Mouse (Mus musculus): ENCODE measurements around the gene Aplp2. TPM values are rescaled to one million over a fixed set of nuclear protein-coding genes. Genes with fewer than 3 reads are reported as not detected.

Aplp2 gene
- polyA plus RNA-seq, 1 experiment from 2014 or later, result 164 TPM

DNA sequence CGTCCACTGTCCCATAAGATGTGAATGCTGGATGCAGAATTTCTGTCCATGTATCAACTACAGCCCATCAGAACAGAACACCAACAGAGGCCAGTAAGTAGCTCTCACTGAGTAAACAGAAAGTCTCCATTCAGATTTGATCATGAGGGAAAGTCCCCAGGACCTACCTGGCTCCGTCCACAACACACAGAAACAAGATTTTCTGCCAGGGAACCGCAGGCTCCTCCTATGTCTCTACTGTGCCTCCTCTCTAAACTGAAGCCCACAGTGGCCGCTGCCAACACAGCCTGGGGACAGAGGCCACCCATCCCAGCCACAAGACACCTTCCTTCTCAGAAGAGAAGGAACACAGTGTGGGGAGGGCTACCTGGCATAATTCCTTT is 91.1 kb downstream of the Aplp2 start:
- no peak overlapping the region for H3K4me3 ChIP-seq (replicated peaks)
- no peak for DNase-seq
- 40% methylated on average over 4 of the region's 4 CpGs for WGBS (ENCODE audit: insufficient replicate concordance)
- no peak overlapping the region for H3K27ac ChIP-seq
- no peak overlapping the region for H3K9ac ChIP-seq
- H3K27me3 ChIP-seq, result no peaks in the 10 kb centered on the region; the same call in 1 of the 2 replicates
- no peaks in the 10 kb centered on the region for H3K9me3 ChIP-seq (replicated peaks)
- H3K4me2 ChIP-seq, result no peak overlapping the region
- no peaks in the 10 kb centered on the region for H3K4me1 ChIP-seq (replicated peaks)
- ATAC-seq (ENCODE audit: low read depth), result no peak
- no peaks in the 10 kb centered on the region for H3K36me3 ChIP-seq

DNA sequence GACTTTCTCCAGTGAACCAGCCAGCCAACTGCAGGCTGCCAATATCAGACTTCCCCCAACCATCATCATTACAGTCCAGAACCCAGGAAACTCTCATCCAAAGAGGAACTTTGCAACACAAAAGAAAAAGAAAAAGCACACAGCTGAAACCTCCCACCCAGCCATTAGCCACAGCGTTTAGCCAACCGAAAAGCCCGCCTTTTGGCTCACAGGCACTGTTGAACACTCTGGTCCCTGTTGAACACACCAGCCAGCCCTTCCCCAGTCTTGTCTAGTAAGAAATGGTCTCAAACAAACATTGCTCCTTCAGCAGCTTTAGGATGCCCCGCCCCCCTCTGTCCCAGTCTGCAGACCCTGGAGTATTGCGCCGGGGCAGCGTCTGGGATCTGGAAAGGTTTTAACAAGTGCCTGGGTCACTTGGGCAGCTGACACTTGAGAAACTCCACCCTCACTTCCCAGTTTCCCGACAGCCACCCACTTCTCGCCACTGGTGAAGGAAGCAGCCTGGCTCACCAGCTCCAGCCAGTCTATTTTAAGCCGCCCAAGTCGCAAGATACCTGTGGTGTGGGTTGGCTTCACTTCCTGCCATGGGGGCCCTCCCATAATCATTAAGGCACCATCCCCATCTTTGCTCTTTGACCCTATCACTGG is 91.6 kb downstream of the Aplp2 start:
- no peaks in the 10 kb centered on the region for H3K9me3 ChIP-seq (replicated peaks)
- H3K27me3 ChIP-seq, result no peaks in the 10 kb centered on the region; the same call in 1 of the 2 replicates
- ATAC-seq (ENCODE audit: low read depth) (no peak), DNase-seq (no peak)
- H3K36me3 ChIP-seq, result no peaks in the 10 kb centered on the region
- no peaks in the 10 kb centered on the region for H3K4me1 ChIP-seq (replicated peaks)
- no peak overlapping the region for H3K4me3 ChIP-seq (replicated peaks)
- 38% methylated on average over 11 of the region's 11 CpGs for WGBS (ENCODE audit: insufficient replicate concordance)
- H3K27ac ChIP-seq, result no peak overlapping the region
- no peak overlapping the region for H3K4me2 ChIP-seq
- no peak overlapping the region for H3K9ac ChIP-seq

DNA sequence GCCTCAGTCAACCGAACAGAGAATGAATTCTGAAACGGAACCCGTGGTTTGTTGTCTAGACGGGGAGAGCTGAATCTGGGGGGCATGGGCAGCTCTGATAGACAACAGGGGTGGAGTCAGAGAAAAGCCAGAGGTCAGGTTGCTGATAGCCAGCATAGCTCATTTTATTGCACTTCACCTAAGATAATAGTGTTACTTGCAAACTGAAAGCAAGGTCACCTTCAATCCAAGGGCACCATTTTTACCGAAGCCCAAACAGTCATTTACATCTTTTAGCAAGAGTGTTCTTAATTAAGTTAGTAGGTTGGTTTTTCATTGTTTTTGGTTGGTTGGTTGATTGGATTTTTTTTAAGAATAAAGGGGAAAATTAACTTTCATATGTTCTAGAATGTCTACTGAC is 92.2 kb downstream of the Aplp2 start:
- WGBS (ENCODE audit: insufficient replicate concordance), result 29% methylated on average over 5 of the region's 5 CpGs
- ATAC-seq (ENCODE audit: low read depth) (no peak), DNase-seq (no peak)
- Histone ChIP-seq H3K36me3 (no peaks in the 10 kb centered on the region), H3K4me1 (replicated peaks) (no peaks in the 10 kb centered on the region), H3K27ac (no peak overlapping the region), H3K9me3 (replicated peaks) (no peaks in the 10 kb centered on the region), H3K4me3 (replicated peaks) (no peak overlapping the region), H3K27me3 (no peaks in the 10 kb centered on the region; the same call in 1 of the 2 replicates), H3K9ac (no peak overlapping the region), H3K4me2 (no peak overlapping the region)

DNA sequence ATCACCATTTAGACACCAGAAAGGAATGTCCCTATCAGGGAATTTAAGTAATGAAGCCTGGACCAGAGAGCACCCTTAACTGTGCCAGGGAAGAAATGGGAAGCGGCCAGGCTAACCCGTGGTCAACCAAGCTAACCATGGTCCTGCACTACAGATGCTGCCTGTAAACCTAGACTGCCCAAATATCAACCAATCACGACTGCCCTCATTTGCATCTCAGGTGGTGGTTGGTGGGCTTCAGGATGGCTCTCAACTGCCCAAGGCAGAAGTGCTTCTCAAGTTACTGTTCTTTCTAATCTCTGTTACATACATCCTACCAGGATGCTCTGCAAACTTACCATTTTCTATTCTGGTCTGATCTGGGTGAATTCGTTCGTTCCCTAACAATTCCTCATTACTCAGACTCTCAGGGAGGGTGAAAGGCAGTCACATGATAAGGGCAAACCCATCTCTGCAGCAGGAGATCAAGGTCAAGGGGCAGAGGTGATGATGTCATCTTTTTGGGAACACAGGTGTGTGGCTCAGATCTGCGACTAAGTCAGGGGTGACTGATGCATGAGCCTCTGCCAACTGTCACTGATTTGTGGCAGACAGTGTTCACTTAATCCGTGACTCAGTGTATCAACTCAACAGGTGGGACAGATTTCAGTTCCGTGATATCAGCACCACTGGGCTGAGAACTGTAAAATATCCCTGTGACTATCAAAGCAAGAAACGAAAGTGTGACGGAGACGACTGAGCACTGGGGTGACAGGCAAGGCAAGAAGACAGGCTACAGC is 92.9 kb downstream of the Aplp2 start:
- Histone ChIP-seq H3K4me2 (no peak overlapping the region), H3K9me3 (replicated peaks) (no peaks in the 10 kb centered on the region), H3K27ac (no peak overlapping the region), H3K4me3 (replicated peaks) (no peak overlapping the region), H3K36me3 (no peaks in the 10 kb centered on the region), H3K9ac (no peak overlapping the region), H3K4me1 (replicated peaks) (no peaks in the 10 kb centered on the region), H3K27me3 (no peaks in the 10 kb centered on the region; the same call in 1 of the 2 replicates)
- 31% methylated on average over 11 of the region's 11 CpGs for WGBS (ENCODE audit: insufficient replicate concordance)
- ATAC-seq (ENCODE audit: low read depth), result no peak
- DNase-seq, result no peak

DNA sequence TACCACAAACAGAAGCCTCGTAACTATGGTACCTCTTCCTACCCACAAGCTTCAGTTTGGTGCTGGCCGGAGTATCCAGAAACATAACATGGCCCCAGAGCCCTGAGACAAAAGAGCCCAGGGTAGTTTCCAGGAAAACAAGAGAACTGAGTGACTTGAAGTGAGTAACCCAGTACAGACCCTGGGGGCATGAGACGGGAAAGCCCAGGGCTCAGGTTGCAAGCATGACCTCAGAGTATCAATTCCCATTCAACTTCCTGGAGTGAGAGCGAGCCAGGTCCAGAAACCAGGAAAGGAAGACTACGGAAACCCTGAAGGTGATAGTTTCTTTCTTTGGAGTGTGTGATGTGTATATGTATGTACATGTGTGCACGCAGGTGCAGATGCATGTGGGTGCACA is 94.1 kb downstream of the Aplp2 start:
- no peak overlapping the region for H3K4me3 ChIP-seq (replicated peaks)
- ATAC-seq (ENCODE audit: low read depth) (no peak), DNase-seq (no peak)
- no peaks in the 10 kb centered on the region for H3K36me3 ChIP-seq
- H3K4me1 ChIP-seq (replicated peaks), result no peaks in the 10 kb centered on the region
- no peaks in the 10 kb centered on the region for H3K9me3 ChIP-seq (replicated peaks)
- H3K27ac ChIP-seq, result no peak overlapping the region
- no peak overlapping the region for H3K9ac ChIP-seq
- no peak overlapping the region for H3K4me2 ChIP-seq
- no peaks in the 10 kb centered on the region; the same call in 1 of the 2 replicates for H3K27me3 ChIP-seq
- 72% methylated on average over 6 of the region's 6 CpGs for WGBS (ENCODE audit: insufficient replicate concordance)

DNA sequence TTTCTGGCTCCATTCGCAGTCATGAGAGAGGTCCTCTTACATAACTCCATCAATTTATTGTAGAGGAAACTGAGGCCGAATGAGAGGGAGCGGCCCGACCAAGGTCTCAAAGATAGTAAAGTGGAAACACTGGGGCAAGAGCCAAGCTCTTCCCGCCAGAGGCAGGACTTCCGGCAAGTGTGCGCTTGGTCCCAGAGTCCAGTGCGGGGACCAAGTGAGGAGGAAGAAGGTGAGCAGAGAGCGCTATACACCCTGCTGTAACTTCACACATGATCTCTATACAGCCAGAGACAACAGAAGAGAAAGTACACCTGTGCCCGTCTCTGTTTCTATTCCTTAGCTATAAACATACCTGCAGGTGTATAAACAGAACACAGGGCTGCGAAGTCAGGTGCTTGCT is 94.5 kb downstream of the Aplp2 start:
- Histone ChIP-seq H3K4me2 (no peak overlapping the region), H3K9me3 (replicated peaks) (no peaks in the 10 kb centered on the region), H3K4me1 (replicated peaks) (no peaks in the 10 kb centered on the region), H3K27me3 (no peaks in the 10 kb centered on the region; the same call in 1 of the 2 replicates), H3K4me3 (replicated peaks) (no peak overlapping the region), H3K9ac (no peak overlapping the region), H3K36me3 (no peaks in the 10 kb centered on the region), H3K27ac (no peak overlapping the region)
- DNase-seq, result no peak
- 76% methylated on average over 11 of the region's 11 CpGs for WGBS (ENCODE audit: insufficient replicate concordance)
- no peak for ATAC-seq (ENCODE audit: low read depth)

DNA sequence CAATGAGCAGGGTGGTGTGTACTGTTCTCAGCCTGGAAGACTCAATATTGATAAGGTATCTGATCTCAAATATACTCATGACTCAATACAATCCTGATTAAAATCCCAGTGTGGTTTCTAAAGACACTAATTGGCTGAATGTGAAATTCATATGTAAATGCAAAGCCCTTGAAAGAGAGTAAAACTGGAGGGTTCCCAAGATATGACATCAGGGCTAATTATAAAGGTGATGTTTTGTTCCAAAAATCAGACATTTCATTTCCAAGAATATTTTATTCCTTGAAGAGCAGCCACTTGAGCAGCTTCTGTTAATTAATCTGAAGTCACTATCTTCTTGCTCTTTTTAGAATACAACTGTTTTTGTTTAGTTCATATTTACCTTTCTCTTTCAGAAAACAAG is 96.0 kb downstream of the Aplp2 start:
- no peaks in the 10 kb centered on the region; the same call in 1 of the 2 replicates for H3K27me3 ChIP-seq
- H3K4me1 ChIP-seq (replicated peaks), result no peaks in the 10 kb centered on the region
- H3K4me3 ChIP-seq (replicated peaks), result no peak overlapping the region
- H3K27ac ChIP-seq, result no peak overlapping the region
- no peak overlapping the region for H3K9ac ChIP-seq
- ATAC-seq (ENCODE audit: low read depth) (no peak), DNase-seq (no peak)
- H3K36me3 ChIP-seq, result no peaks in the 10 kb centered on the region
- no peak overlapping the region for H3K4me2 ChIP-seq
- no peaks in the 10 kb centered on the region for H3K9me3 ChIP-seq (replicated peaks)

DNA sequence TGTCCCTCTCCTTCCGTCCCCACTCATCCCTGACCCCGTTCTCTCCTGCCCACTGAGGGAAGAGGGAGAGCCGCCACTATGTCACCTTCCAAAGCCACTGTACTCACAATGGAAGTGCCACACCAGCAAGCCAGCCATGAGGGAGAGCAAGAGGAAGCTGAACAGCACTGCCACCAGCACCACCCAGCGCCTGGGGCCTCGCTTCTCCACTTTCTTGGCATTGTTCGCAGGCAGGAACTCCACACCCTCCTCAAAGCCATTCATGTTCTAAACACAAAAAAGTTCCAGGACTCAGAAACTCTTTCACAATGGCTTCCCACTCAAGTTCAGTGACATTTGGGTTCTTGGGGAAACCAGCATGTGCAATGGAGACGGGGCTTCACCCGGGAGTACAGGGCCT is 103.2 kb downstream of the Aplp2 start:
- H3K4me3 ChIP-seq (replicated peaks), result no peak overlapping the region
- H3K9me3 ChIP-seq (replicated peaks), result no peaks in the 10 kb centered on the region
- no peaks in the 10 kb centered on the region for H3K27me3 ChIP-seq
- no peaks in the 10 kb centered on the region for H3K4me1 ChIP-seq (replicated peaks)
- no peak for DNase-seq
- no peaks in the 10 kb centered on the region for H3K36me3 ChIP-seq
- H3K4me2 ChIP-seq, result no peak overlapping the region
- ATAC-seq (ENCODE audit: low read depth), result no peak
- H3K27ac ChIP-seq, result no peak overlapping the region
- WGBS (ENCODE audit: insufficient replicate concordance), result 79% methylated on average over 8 of the region's 8 CpGs
- no peak overlapping the region for H3K9ac ChIP-seq

Other genes starting within 250 kb of the Aplp2 start
- gene Zbtb44, start 181.2 kb downstream of the Aplp2 start, polyA plus RNA-seq (2015; fragmentation: Nextera tagmentation; extraction: Ambion mirVana), result 6.0 and 6.7 TPM in 2 replicates
- 0.41 and 0.45 TPM in 2 replicates for gene St14, start 80.0 kb downstream of the Aplp2 start, polyA plus RNA-seq (2015; fragmentation: Nextera tagmentation; extraction: Ambion mirVana)
- 2.4 and 3.0 TPM in 2 replicates for gene Prdm10, start 68.7 kb upstream of the Aplp2 start, polyA plus RNA-seq (2015; fragmentation: Nextera tagmentation; extraction: Ambion mirVana)
- gene Nfrkb, start 174.4 kb upstream of the Aplp2 start, polyA plus RNA-seq (2015; fragmentation: Nextera tagmentation; extraction: Ambion mirVana), result 5.8 and 6.7 TPM in 2 replicates

All from liver, embryonic 13.5 days (tissue).